Mouse (Mus musculus) ovary, postnatal 10 days (tissue): Measurements from ENCODE around the gene Senp7.
"Not testable (repeated sequence)": the region's sequence is repeated elsewhere in the genome, so short reads cannot be mapped to it uniquely, and the experiment has no call there.

Source experiments
- DNase-seq: peaks from one replicate; pipeline ENCODE4 v3.0.0; 2022; ENCODE audit warnings: low spot score

Gene Senp7

DNA sequence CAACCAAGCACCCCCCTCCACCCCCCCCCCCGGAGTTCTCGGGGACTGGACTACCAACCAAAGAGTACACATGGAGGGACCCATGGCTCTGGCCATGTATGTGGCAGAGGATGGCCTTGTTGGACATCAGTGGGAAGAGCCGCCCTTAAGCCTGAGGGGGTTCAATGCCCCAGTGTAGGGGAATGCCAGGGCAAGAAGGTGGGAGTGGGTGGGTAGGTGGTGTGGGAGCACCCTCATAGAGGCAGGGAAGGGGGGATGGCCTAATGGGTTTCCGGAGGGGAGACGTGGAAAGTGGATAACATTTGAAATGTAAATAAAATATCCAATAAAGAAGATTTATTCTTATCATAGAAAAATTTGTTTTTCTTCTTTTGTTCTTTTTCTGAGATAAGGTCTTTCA lies 89.5 kb downstream of the Senp7 start:
- DNase-seq, result not testable (repeated sequence)

DNA sequence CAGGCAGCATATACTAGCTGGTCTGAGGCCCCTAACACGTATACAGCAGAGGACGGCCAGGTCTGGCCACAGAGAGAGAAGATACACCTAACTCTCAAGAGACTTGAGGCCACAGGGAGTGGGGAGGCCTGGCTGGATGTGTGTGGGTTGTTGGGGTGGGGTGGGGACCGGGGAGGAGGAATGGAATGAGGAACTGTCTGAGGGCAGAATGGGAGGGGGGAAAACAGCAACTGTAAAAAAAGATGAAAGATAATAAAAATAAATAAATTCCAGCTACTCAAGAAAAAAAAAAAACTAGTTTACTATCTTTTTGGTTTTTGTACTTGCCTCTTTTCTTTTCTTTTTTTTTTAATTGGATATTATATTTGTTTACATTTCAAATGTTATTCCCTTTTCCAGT lies 91.8 kb downstream of the Senp7 start:
- DNase-seq, result no peak

DNA sequence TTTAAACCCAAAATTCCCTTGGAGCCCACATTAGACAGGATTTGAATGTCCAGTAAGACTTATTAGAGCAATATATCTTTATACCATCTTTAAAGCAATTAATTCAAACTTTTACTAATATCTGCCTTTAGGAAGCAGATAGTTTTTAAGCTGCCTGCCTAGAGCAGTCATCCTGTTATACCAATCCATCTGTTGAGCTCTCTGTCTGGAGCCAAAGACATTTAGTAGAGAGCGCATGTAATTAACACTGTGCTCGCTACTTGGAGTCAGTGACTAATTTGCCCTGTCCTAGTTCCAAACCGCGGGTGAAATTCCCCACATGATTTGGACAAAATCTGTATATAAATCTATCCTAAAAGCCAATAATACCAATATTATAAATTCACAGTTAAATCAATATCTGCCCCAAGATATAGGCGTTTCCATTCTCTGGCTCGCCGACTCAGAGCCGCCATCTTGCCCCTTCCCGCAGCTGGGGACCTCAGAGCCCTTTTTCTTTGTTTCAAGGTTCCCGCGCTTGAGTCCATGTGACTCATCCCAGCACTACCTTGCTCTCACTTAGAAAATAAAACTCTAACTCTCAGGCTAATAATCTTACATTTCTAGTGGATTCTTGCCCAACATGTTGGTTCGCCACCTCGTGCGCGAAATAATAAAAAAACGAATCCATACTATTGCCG lies 96.9 kb downstream of the Senp7 start:
- no peak for DNase-seq

DNA sequence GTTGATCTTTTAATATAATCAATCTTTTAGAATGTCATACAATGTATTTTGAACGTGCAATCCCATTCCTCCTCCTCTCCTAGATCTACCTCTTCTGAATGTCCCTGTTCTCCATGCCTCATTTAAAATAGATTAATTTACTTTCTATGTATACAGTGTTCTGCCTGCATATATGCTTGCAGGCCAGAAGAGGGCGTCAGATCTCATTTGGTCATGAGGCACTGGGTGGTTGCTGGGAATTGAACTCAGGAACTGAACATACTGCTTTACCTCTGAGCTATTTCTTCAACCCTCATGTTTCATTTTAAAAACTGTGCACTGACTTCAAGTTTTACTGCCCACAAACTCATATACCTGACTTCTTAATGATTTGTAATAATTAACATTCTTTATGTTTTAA lies 99.5 kb downstream of the Senp7 start:
- DNase-seq, result no peak

DNA sequence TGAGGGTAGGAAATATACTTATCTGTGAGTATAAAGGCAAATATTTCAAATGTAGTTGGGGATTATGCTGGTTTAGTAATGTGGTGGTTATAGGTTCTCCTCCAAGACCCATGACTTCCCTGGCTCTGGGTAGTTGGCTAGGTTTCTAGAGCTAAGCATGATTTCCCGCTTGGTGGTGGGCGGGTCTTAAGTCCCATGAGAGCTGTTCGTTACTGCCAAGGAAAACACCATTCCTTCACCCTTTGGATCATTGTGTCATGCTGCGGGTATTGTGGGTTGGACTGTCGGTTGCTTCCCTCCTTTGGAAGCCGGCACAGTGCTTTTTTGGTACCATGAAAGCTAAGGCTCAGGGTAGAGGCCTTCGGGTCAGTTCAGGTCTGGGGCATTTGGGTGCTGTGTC lies 115.3 kb downstream of the Senp7 start:
- no peak for DNase-seq

DNA sequence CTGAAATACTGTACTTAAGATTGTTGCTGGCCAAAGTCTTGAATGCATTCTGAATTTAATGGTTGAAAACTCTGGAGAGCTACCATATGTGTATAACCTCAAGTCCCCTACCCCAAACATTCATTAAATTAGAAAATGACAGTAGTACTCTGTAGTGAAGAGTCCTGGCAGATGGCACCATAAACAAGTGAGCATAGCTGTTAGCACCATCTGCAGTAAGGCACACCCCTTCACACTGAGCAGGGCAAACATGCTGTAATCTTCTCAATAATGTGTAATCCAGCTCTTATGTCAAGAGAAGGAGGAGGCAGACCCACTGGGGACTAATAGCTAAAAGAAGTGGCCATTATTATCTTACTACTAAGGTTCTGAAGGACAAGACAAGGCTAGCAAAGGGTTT lies 122.1 kb downstream of the Senp7 start:
- DNase-seq, result no peak

DNA sequence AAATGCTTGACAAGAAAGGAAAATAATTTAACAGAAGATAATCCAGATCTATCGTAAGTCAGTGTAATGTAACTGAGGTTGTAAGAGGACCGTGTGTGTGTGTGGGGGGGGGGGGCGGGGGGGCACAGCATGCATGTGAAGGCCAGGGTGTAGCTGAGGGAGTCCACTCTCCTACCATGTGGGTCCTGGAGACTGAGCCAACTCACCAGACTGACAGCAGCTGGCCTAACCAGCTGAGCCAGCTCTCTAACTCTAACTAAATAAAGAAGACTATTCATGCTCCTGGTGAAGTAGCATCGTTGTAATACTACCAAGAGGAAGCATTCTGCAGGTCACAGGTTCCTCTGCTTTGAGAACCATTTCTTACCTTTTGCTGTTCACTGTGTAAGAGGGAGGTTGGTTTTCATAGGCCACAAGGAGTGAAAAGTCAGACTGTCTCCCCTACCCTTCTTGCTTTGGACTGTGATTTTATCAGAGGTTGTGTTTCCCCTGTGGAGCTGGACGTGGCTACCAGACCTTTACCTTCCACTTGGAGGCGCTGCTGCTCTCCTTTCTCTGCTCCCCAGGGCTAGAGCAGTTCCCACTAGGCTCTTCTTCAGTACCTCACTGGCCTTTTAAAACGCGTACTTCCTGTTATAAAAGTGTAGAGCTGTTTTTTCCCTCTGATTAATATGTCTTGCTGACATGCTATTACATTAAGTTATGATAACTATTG lies 127.9 kb downstream of the Senp7 start:
- DNase-seq, result no peak

DNA sequence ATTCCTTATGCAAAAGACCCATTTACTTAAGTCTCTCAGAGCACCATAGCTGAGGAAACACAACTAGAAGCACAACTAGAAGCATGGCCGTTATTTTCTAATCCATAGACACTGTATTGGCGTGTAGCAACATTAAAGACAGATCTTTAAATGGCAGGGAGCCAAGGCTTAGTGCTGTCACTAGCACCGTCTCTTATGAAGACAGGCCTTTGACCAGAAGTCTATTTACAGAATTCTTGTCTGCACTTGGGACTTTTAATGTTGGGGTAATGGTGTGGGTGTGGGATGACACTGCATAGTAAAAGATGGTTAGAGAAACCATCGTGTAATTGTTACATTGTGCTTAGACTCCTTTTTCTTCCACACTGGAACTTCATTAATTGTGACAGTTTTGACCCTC lies 138.7 kb downstream of the Senp7 start:
- no peak for DNase-seq

DNA sequence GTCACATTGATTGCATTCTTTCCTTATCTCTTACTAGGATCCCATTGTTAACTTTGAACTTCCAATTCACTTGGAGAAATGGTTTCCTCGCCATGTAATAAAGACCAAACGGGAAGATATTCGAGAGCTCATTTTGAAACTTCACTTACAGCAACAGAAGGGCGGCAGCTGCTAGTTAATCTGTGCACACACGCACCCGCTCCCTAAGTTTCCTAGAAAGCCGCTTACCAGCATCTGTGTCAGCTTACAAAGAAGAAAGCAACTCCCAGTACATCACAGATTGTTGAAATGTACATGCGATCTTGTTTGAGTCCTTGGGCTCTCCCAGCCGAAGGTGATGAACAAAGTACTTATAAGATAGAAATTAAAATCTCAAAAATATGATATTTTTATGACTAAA lies 140.1 kb downstream of the Senp7 start:
- DNase-seq, result no peak

DNA sequence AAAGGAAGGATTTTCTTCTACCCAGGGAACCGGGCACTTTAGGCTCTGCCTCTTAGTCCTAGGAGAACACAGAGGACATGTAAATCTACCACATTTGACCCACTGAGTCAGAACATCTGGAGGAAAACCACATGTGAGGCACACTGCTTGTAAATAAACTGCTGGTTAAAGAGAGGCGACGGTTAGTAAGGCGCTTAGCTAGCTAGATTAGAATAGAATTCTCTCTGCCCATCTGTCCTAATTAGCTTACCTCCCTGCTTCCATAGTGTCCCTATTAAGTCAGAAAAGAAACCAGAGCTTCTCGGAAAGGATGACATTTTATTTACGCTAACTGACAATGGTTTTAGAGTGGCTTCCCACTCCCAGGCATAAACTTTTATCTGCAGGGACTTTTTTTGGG lies 155.9 kb downstream of the Senp7 start, which contains the start of gene Impg2:
Impg2 (plus strand) TSS at position 263 of the 400 bp plus-strand sequence.
- no peak for DNase-seq

DNA sequence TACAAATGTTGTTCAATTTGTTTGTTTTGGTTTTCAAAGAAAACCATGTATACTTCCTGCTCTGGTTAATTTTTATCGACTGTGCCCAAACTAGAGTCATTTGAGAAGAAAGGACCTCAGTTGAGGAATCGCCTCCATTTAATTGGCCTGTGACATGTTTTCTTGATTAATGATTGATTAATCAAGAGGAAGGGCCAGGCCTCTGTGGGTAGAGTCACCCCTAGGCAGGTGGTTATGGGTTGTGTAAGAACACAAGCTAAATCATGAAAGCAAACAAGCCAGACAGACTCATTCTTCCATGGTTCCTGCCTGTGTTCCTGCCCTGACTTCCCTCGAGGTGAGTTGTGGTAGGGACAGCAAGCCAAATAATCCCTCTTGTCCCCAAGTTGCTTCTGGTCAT lies 164.6 kb downstream of the Senp7 start:
- DNase-seq, result no peak

DNA sequence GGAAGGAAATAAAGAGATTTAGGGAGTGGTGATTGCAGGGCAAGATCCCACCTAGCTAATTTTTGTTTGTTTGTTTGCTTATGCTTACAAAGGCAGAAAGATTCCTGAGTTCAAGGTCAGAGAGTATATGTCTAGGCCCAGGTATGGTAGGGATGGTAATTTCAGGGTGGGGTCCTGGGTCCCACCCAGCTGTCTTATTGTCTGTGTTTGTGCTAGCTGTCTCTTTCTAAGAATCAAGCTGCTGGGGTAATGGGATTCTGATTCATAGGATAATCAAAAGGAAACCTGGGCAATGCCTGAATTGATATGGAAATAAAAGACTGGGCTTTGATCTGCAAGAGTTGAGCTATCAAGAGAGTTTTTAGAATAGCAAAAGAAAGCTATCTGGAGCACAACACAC lies 179.5 kb downstream of the Senp7 start:
- no peak for DNase-seq

DNA sequence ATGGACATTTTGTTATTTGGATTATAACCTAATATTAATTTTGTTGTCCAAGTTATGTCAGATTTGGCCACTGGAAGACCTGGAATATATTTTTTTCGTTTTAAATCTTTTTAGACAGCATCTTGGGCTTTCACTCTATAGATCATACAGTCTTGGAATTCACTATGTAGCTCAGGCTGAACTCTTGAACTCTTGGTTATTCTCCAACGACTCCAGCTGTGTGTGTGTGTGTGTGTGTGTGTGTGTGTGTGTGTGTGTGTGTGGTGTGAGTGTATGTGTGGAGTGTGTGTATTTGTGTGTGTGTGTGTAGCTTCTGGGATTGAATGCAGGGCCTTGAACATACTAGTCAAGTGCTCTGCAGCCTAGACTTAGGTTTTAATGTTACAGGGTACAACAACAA lies 181.3 kb downstream of the Senp7 start:
- DNase-seq, result no peak

DNA sequence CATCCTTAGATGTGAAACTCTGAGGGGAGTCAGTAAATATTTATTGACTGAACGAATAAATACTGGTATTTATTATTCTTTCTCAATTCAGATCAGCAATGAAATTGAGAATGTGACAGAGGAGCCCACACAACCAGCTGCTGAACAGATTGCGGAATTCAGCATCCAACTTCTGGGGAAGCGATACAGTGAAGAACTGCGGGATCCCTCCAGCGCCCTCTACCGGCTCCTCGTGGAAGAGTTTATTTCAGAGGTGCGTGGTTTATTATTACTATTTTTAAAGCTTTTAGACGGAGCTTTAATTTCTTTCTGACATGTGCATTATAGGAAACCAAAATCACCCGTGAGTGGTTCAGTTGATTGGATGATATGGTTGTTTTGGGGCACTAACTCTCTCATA lies 183.2 kb downstream of the Senp7 start:
- no peak for DNase-seq

DNA sequence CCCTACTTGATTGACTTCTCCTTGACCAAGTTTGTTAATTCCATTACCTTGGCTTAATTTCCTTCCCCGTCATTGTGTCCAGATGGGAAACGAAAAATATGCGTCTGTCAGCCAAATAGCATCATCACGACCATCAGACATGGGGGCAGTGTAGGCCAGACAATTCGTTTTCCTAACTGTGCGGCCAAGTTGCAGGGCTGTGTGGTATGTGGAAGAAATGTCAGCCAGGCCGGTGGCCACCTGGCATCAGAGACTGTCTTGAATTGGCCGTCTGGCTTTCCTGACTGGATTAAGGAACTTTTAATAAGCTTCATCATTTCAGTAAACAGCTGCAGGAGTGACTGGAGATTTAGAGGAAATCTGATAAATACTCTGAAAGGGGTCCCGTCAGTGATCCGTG lies 184.6 kb downstream of the Senp7 start:
- DNase-seq, result no peak
